Mouse (Mus musculus): ENCODE data around the gene Sppl2b.

DNA sequence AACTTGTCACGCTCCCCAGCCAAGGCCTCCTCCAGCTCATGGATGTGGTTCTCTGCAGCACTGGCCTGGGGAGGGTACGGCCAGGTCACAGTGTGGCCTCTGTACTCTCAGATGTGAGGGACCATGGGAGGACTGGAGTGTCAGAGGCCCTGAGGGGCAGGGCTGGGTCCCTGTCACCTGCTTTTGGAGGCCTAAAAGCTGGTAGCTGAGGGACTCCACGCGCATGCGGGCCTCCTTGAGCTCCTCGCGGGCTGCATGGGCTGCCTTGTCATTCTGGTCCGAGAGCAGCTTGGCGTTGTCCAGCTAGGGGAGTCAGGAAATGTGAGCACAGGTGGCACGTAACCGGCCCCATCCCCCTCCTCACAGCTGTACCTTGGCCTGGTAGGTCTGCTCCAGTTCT is 49.6 kb downstream of the Sppl2b start:
- no peak for TF ChIP-seq CTCF (IDR thresholded peaks at IDR 0.05; ENCODE audit: control insufficient read depth, insufficient read depth, low read length)
- TF ChIP-seq POLR2A (IDR thresholded peaks at IDR 0.05; ENCODE audit: borderline replicate concordance, control insufficient read depth, low read depth, low read length): no peak

Data from bone marrow, adult 2 months (tissue).